Mouse (Mus musculus) left cerebral cortex, postnatal 4 days (tissue): Measurements from ENCODE around the gene Ppp3r1. TPM values are rescaled to one million over a fixed set of nuclear protein-coding genes. Genes with fewer than 3 reads are reported as not detected.

Source experiments
- DNase-seq: peaks from one replicate; pipeline ENCODE4 v3.0.0-alpha.2; 2022
- intact Hi-C: fragments of 180-260 bp; cut with DNase I; formaldehyde crosslinking; loops from one replicate; pipeline ENCODE4 v1.15.1; 2025
- total RNA-seq, 2 experiments: library from RNA; stranded (reverse); gene quantifications; 2 replicates each; pipeline ENCODE4 v1.2.3; 2021

Ppp3r1 gene
- total RNA-seq: 100 to 1,000 TPM; 217 to 218 TPM

GRCm38 (mm10) chr11:17158858-17159737 lies at the start of gene Ppp3r1:
Gene Ppp3r1 (plus strand): TSS chr11:17159263.
- peak; percentile 98 for DNase-seq
- intact Hi-C loops: no loop called here

GRCm38 (mm10) chr11:17112419-17113090 lies 46.5 kb upstream of the Ppp3r1 start:
- no peak for DNase-seq
- intact Hi-C loops: no loop called here

DNA sequence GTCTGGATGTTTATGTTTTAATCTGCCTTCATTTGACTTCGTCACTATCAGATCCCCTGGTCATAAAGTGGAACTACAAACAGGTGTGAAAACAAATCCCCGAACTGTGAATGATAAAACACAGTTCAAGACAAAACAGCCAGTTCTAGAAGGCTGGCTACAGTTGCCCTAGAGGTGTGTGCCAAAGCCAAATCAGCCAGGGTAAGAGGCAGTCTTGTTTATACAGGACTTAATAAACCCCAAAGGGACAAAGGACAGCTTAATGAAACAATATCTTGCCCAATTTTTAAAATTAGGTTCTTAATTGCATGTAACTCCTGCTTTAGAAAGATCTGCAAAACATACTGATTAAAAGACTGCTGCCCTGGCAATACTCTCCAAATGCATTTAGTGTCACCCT lies 32.6 kb upstream of the Ppp3r1 start:
- intact Hi-C loops: no loop called here
- DNase-seq: no peak

- DNase-seq: no peak
- intact Hi-C loops: no loop called here
Observed at GRCm38 (mm10) chr11:17135638-17136037, 23.4 kb upstream of the Ppp3r1 start.

GRCm38 (mm10) chr11:17138306-17139033 lies 20.6 kb upstream of the Ppp3r1 start:
- intact Hi-C loops: no loop called here
- no peak for DNase-seq

DNA sequence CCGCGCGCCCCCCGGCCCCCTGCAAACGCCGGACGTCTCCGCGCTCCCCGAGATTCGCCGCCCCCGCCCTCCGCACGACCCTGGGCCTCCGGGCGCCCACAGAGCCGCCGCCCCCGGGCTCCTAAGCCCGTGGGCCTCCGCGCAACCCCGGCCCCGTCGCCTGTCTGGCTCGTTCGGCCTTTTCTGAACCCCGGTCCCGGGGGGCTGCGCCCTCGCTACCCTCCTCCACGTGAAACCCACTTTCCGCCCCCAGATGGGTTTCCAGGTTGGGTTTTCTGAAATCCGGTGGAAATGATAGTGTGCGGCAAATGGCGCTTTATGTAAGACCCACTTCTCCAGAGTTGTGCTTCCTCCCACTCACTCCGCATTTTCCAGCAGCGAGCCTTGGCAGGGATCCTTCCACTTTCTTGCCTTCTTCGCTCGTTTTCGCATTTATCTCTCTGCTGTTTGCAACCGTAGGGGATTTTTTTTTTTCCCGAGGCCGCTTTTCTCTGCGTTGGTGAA lies 727 bp downstream of the Ppp3r1 start:
- peak; percentile 36 for DNase-seq
- intact Hi-C loops: no loop called here

DNA sequence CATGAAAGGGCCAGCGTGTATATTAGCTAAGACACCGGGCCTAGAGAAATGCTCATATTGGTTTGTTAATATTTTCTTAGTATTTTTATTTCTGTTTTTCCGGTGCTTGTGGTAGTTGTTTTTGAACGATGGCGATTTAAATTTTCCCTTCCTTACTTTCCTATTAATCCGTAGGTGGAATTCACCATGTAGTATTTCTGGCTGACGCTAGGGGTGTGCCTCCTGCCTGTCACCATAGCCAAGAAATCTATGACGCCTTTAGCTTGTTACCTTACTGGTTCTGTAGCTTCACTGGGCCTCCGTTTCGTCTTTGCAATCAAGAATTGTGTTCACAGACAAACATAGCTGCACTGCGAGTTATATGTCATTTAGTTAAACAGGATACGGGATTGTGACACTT lies 1.2 kb downstream of the Ppp3r1 start:
- intact Hi-C loops: no loop called here
- peak; percentile 49 for DNase-seq

DNA sequence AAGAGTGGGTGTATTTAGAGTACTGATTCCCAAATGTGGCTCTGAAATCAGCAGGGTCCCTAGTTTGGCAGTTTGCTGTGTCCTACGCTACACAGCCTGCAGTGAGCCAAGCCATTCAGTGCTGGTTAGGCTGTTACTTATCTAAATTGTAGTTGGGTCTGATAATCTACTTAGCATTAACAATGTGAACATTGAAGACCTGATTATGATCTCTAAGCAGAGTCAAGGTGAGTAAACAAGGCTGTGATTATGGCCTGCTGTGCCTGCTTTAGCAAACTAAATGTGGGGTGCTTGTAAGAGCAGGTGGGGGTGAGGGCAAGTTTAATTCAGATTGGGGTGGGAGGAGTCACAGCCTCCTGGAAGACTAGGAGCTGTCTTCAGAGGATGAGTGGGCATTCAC lies 4.9 kb downstream of the Ppp3r1 start:
- DNase-seq: no peak
- intact Hi-C loops: no loop called here

GRCm38 (mm10) chr11:17166627-17167026 lies 7.6 kb downstream of the Ppp3r1 start:
- intact Hi-C loops: no loop called here

GRCm38 (mm10) chr11:17169262-17169661 lies 10.2 kb downstream of the Ppp3r1 start:
- no peak for DNase-seq
- intact Hi-C loops: no loop called here

More at GRCm38 (mm10) chr11:17166627-17167026, 7.6 kb downstream of the Ppp3r1 start:
- DNase-seq: no peak

GRCm38 (mm10) chr11:17170938-17171729 lies 12.1 kb downstream of the Ppp3r1 start:
- no peak for DNase-seq
- intact Hi-C loops: no loop called here

GRCm38 (mm10) chr11:17172300-17172699 lies 13.2 kb downstream of the Ppp3r1 start:
- DNase-seq: no peak
- intact Hi-C loops: no loop called here

DNA sequence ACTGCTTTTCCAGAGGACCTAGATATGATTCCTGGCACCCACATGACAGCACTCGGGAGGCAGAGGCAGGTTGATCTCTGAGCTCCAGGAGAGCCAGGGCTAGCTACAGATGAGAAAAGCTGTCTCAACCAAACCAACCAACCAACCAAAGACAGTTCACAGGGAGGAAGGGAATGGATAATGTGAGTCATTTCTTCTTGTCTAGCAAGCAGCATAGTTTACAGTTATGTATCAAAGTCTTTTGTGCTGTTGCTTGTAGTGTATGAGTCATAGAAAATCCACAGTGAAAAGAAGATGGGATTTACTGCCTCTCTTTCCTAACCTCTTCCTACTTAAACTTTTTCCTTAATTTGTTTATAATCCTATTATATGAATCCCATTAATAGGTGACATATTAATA lies 17.6 kb downstream of the Ppp3r1 start:
- DNase-seq: no peak
- intact Hi-C loops: no loop called here

GRCm38 (mm10) chr11:17180753-17181152 lies 21.7 kb downstream of the Ppp3r1 start:
- no peak for DNase-seq
- intact Hi-C loops: no loop called here

- intact Hi-C loops: no loop called here
Observed at GRCm38 (mm10) chr11:17181807-17182206, 22.7 kb downstream of the Ppp3r1 start, which contains the start of gene Wdr92. Gene Wdr92 (plus strand): TSS chr11:17182107.

GRCm38 (mm10) chr11:17183165-17183564 lies 24.1 kb downstream of the Ppp3r1 start:
- intact Hi-C loops: no loop called here
- DNase-seq: no peak

More at GRCm38 (mm10) chr11:17181807-17182206, 22.7 kb downstream of the Ppp3r1 start, which contains the start of gene Wdr92:
- no peak for DNase-seq

DNA sequence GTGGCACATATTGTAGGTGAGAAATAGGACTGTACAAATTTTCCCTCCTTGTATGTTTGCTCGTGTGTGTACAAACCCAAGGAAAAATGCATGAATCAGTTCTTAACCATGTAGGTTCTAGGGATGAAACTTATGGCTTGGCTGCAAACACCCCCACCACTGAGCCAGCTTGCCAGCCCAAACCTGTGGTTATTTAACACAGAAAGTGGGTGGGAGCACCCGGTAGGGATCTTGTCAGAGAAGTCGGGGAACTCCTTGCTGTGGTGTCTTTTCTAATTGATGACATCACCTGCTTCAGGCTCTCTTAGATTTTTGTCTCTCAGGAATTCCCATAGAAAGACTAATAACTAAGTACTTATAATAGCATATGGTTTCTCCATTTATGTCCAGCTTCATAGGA lies 28.6 kb downstream of the Ppp3r1 start:
- intact Hi-C loops: no loop called here
- DNase-seq: no peak

DNA sequence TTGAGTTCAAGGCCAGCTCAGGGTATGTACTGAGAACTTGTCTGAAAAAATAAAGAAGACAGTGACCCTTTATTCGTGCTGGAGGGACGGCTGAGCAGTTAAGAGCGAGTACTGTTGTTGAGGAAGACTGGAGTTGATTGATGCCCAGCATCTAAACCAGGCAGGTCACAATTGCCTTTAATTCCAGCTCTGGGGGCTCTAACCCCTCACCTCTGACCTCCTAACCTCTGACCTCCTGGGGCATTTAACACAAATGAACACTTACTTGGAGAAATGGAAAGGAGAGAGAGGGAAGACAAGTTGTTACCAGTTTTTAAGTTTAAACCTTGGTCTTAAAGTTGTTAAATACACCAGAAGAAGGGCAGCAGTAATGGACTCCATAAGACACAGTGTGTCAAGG lies 29.7 kb downstream of the Ppp3r1 start:
- intact Hi-C loops: no loop called here
- no peak for DNase-seq

DNA sequence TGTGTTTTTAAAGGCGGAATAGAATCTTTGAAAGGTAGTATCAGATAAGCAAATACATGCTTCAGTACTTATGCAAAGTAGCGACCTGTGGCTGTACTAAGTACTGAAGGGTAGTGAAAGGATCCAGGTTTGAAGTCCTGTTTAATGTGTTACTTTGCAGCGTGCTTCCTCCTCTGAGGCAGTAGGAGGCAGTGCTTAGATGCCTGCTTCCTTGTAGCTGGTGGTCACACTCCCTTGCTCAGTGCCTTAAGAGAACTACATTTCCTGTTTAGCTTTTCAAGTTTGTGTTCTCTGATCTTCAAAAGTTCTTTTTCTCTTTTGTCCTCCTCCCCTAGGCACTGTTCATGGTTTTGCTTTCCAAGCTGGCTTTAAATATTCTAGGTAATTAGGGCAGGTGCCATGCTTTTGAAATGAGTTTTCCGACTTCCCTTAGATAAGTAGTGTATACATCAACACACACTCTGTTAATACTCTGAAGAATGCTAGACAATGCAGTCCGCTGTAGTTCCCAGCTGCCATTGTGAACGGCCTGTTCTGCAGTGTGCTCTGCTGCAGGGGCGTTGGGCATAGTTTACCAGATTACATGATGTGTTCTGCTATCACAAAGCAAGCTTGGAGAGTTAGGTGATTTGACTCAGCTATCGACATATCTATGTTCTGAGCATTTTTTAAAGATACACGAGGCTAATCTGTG lies 33.2 kb downstream of the Ppp3r1 start:
- no peak for DNase-seq
- intact Hi-C loops: no loop called here

DNA sequence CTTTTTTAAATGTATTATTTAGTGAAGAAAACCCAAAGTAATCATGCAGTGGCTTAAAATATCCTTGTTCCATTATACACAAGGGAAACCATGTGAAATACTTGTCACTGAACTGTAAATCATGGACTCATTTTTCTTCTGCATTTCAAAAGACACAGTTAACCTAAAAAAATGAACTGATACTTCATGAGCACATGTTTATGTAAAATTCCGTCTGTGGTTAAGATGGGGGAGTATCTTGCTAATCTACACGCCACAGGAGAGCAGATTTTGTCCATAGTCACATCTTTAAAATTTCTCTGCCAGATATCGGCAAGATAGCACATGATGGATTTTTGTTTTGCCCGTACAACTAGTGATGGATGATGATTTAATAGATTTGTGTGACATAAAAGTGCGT lies 40.1 kb downstream of the Ppp3r1 start:
- no peak for DNase-seq
- intact Hi-C loops: no loop called here
